Mouse (Mus musculus): ENCODE measurements at regions not wholly inside any gene's neighbourhood (a gene's known extent, or its start where the extent isn't known, plus 50 kb on each side); places are given as distances from the start of the nearest gene placed in this dataset.
"Not testable (repeated sequence)": the region's sequence is repeated elsewhere in the genome, so short reads cannot be mapped to it uniquely, and the experiment has no call there.

GRCm38 (mm10) chr2:147979660-147980364 lies 67.0 kb downstream of the Foxa2 start:
- Histone ChIP-seq H3K27me3 (ENCODE audit: control insufficient read depth, insufficient read depth, low read length) (no peaks in the 10 kb centered on the region; the same call in 1 of the 2 replicates), H3K4me3 (ENCODE audit: control insufficient read depth, insufficient read depth, low read length) (no peak overlapping the region), H3K36me3 (ENCODE audit: control insufficient read depth, insufficient read depth, low read length) (no peaks in the 10 kb centered on the region), H3K4me1 (replicated peaks; ENCODE audit: control insufficient read depth, insufficient read depth, low read length) (no peaks in the 10 kb centered on the region), H3K27ac (ENCODE audit: control insufficient read depth, insufficient read depth, low read length) (no peak overlapping the region)
- no peak for TF ChIP-seq POLR2A (IDR thresholded peaks at IDR 0.05; ENCODE audit: control insufficient read depth, extremely low read depth, insufficient read depth, low read length, poor library complexity)
- TF ChIP-seq CTCF (IDR thresholded peaks at IDR 0.05; ENCODE audit: borderline replicate concordance, control insufficient read depth, extremely low read depth, insufficient read depth, low read length, poor library complexity): no peak
- no peak for DNase-seq
- 93% methylated on average over 4 of the region's 4 CpGs for WGBS

- Histone ChIP-seq H3K27me3 (ENCODE audit: control insufficient read depth, insufficient read depth, low read length) (no peaks in the 10 kb centered on the region; the same call in 1 of the 2 replicates), H3K4me1 (replicated peaks; ENCODE audit: control insufficient read depth, insufficient read depth, low read length) (no peaks in the 10 kb centered on the region), H3K36me3 (ENCODE audit: control insufficient read depth, insufficient read depth, low read length) (no peaks in the 10 kb centered on the region), H3K27ac (ENCODE audit: control insufficient read depth, insufficient read depth, low read length) (no peak overlapping the region), H3K4me3 (ENCODE audit: control insufficient read depth, insufficient read depth, low read length) (no peak overlapping the region)
- TF ChIP-seq CTCF (IDR thresholded peaks at IDR 0.05; ENCODE audit: borderline replicate concordance, control insufficient read depth, extremely low read depth, insufficient read depth, low read length, poor library complexity) (no peak), POLR2A (IDR thresholded peaks at IDR 0.05; ENCODE audit: control insufficient read depth, extremely low read depth, insufficient read depth, low read length, poor library complexity) (no peak)
- DNase-seq: no peak
- 73% methylated on average over 1 of the region's 1 CpGs for WGBS
Measured at GRCm38 (mm10) chr2:147979001-147979400, 67.8 kb downstream of the Foxa2 start.

DNA sequence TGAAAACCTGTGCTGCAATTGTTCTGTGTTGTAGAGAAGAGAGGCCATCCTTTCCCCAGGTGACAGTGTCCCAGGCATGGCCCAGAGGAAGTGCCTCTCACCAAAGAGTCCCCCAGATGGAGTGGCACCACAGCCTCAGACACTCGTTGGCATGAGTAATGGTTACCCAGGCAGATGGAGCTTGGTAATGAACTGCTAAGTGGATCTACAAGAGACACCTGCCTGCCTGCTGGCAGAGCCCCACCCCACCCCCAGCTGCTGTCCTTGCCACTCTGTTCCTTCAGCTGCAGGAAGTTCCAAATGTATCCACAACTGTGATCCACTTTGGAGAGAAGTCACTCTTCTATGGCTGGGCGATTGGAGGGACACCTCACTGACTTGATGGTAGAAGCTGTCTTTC lies 72.0 kb downstream of the Foxa2 start:
- no peak for DNase-seq
- Histone ChIP-seq H3K36me3 (ENCODE audit: control insufficient read depth, insufficient read depth, low read length) (no peaks in the 10 kb centered on the region), H3K27ac (ENCODE audit: control insufficient read depth, insufficient read depth, low read length) (no peak overlapping the region), H3K27me3 (ENCODE audit: control insufficient read depth, insufficient read depth, low read length) (no peaks in the 10 kb centered on the region), H3K4me3 (ENCODE audit: control insufficient read depth, insufficient read depth, low read length) (no peak overlapping the region), H3K4me1 (replicated peaks; ENCODE audit: control insufficient read depth, insufficient read depth, low read length) (no peaks in the 10 kb centered on the region)
- TF ChIP-seq CTCF (IDR thresholded peaks at IDR 0.05; ENCODE audit: borderline replicate concordance, control insufficient read depth, extremely low read depth, insufficient read depth, low read length, poor library complexity) (no peak), POLR2A (IDR thresholded peaks at IDR 0.05; ENCODE audit: control insufficient read depth, extremely low read depth, insufficient read depth, low read length, poor library complexity) (no peak)
- WGBS: 45% methylated on average over 2 of the region's 2 CpGs

- no peak overlapping the region for H3K4me3 ChIP-seq (ENCODE audit: control insufficient read depth, insufficient read depth, low read length)
- no peak for TF ChIP-seq CTCF (IDR thresholded peaks at IDR 0.05; ENCODE audit: borderline replicate concordance, control insufficient read depth, extremely low read depth, insufficient read depth, low read length, poor library complexity)
- TF ChIP-seq POLR2A (IDR thresholded peaks at IDR 0.05; ENCODE audit: control insufficient read depth, extremely low read depth, insufficient read depth, low read length, poor library complexity): no peak
- no peak overlapping the region for H3K27ac ChIP-seq (ENCODE audit: control insufficient read depth, insufficient read depth, low read length)
- H3K36me3 ChIP-seq (ENCODE audit: control insufficient read depth, insufficient read depth, low read length): no peaks in the 10 kb centered on the region
- DNase-seq: no peak
- no peaks in the 10 kb centered on the region for H3K4me1 ChIP-seq (replicated peaks; ENCODE audit: control insufficient read depth, insufficient read depth, low read length)
- H3K27me3 ChIP-seq (ENCODE audit: control insufficient read depth, insufficient read depth, low read length): no peaks in the 10 kb centered on the region
- 78% methylated on average over 10 of the region's 10 CpGs for WGBS
Measured at GRCm38 (mm10) chr2:147968671-147969070, 78.1 kb downstream of the Foxa2 start.

DNA sequence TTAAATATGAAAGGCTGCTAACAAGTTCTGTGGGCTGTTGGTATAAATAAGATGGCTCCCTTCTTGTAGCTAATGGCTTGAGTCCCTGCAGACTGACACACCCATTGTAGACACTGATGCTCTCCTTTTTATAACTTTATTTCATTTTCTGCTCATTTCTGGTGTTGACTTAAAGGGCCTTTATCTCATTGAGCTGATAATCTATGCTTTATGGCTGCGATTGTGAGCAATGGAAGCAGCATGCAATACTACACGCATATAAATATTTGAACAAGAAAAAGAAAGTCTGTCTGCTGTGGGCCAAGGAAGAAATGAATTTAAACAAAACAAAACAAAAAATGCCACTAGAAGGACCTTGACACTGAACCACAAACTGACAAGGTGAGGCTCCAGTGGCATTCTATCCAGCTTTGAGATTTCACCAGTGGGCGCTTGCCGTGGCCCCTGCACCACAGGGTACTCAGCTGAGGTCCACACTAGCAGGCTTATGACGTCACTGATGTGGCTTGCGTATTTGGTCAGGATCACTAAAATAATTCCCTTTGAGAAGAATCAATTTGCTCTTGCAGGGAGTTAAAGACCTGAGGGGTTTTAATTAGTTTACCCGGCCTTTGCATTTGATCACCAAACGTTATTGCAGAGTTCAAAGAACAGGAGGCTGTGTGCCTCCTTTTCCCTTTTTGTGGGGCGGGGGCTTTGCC lies 78.8 kb downstream of the Foxa2 start:
- DNase-seq: no peak
- Histone ChIP-seq H3K4me3 (ENCODE audit: control insufficient read depth, insufficient read depth, low read length) (no peak overlapping the region), H3K27me3 (ENCODE audit: control insufficient read depth, insufficient read depth, low read length) (no peaks in the 10 kb centered on the region), H3K36me3 (ENCODE audit: control insufficient read depth, insufficient read depth, low read length) (no peaks in the 10 kb centered on the region), H3K27ac (ENCODE audit: control insufficient read depth, insufficient read depth, low read length) (no peak overlapping the region), H3K4me1 (replicated peaks; ENCODE audit: control insufficient read depth, insufficient read depth, low read length) (no peaks in the 10 kb centered on the region)
- WGBS: 84% methylated on average over 9 of the region's 9 CpGs
- no peak for TF ChIP-seq CTCF (IDR thresholded peaks at IDR 0.05; ENCODE audit: borderline replicate concordance, control insufficient read depth, extremely low read depth, insufficient read depth, low read length, poor library complexity)
- TF ChIP-seq POLR2A (IDR thresholded peaks at IDR 0.05; ENCODE audit: control insufficient read depth, extremely low read depth, insufficient read depth, low read length, poor library complexity): no peak

GRCm38 (mm10) chr2:147963284-147963683 lies 83.5 kb downstream of the Foxa2 start:
- 90% methylated on average over 1 of the region's 1 CpGs for WGBS

More at GRCm38 (mm10) chr2:147963284-147963683, 83.5 kb downstream of the Foxa2 start:
- not testable (repeated sequence) for H3K27me3 ChIP-seq (ENCODE audit: control insufficient read depth, insufficient read depth, low read length); H3K4me1 ChIP-seq (replicated peaks; ENCODE audit: control insufficient read depth, insufficient read depth, low read length); H3K36me3 ChIP-seq (ENCODE audit: control insufficient read depth, insufficient read depth, low read length); H3K4me3 ChIP-seq (ENCODE audit: control insufficient read depth, insufficient read depth, low read length); H3K27ac ChIP-seq (ENCODE audit: control insufficient read depth, insufficient read depth, low read length); DNase-seq
